Mouse (Mus musculus): ENCODE measurements around the gene Pkd2. TPM values are rescaled to one million over a fixed set of nuclear protein-coding genes. Genes with fewer than 3 reads are reported as not detected.

The Pkd2 gene
- polyA plus RNA-seq, 1 experiment: not detected

DNA sequence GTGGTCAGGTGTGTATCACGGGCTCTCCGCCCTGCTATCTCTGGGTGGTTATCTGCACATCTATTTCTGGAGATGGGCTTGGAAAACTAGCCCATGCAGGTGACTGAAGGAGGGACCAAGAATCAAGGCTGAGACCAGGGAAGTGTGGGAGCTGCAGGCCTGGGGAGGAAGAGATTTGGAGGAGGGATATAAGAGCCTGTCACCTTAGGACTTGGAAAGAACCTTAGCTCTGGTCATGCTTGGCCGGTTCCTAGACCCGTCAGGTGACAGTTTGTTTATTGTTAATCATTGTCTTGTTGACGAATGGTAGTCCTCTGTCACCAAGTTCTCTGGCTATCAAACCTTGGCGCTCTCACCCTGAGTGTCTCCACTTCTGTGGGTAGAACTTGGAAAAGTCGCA, 21.1 kb downstream of the Pkd2 start:
- peaks cover 5% of the 10 kb centered on the region for H3K4me1 ChIP-seq (ENCODE audit: control insufficient read depth, insufficient read depth, low read length)
- WGBS: 94% methylated on average over 7 of the region's 7 CpGs
- no peak overlapping the region for H3K27ac ChIP-seq (ENCODE audit: insufficient read depth, low read depth, low read length)
- no peak for TF ChIP-seq CTCF (IDR thresholded peaks at IDR 0.05; ENCODE audit: insufficient read depth, low read depth, low read length)
- no peak for TF ChIP-seq POLR2A (IDR thresholded peaks at IDR 0.05; ENCODE audit: insufficient read depth, low read depth, low read length)
- no peak overlapping the region for H3K4me3 ChIP-seq (ENCODE audit: insufficient read depth, low read depth, low read length)

DNA sequence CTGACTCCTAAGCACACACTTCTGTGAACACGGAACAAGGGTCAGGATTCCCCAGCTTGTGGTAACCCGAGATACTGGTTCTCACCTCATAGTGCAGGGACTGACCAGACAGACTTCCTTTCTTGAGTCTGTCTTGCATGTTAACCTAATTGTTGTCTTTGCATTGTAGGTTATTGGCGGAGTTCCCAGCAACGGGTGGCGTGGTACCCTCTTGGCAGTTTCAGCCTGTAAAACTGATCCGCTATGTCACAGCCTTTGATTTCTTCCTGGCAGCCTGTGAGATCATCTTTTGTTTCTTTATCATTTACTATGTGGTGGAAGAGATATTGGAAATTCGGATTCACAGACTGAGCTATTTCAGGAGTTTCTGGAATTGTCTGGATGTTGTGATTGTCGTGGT, 23.6 kb downstream of the Pkd2 start:
- Histone ChIP-seq H3K27ac (ENCODE audit: insufficient read depth, low read depth, low read length) (peak overlapping the region; percentile 88), H3K4me1 (ENCODE audit: control insufficient read depth, insufficient read depth, low read length) (peaks cover 5% of the 10 kb centered on the region), H3K4me3 (ENCODE audit: insufficient read depth, low read depth, low read length) (no peak overlapping the region)
- 23% methylated on average over 8 of the region's 8 CpGs for WGBS
- TF ChIP-seq POLR2A (IDR thresholded peaks at IDR 0.05; ENCODE audit: insufficient read depth, low read depth, low read length) (no peak), CTCF (IDR thresholded peaks at IDR 0.05; ENCODE audit: insufficient read depth, low read depth, low read length) (no peak)

DNA sequence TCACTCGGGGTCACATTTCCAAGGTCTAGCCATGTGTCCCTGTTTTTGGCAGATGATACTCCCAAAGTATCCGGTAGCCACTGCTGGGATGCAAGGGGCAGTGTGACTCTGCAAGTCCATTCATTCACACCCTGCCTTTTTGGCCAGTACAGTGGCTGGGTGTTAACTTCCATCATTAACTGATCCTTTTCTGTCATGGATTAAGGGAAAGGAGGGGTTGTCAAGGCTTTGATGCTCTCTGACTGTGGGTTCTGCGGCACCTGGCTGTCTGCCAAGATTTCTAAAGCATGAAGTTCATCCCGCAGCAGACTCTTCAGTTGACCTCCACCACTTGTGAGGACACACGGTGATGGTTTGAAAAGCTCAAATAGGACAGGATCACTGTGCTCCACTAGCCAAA, 32.3 kb downstream of the Pkd2 start:
- Histone ChIP-seq H3K27ac (ENCODE audit: insufficient read depth, low read depth, low read length) (no peak overlapping the region), H3K4me1 (ENCODE audit: control insufficient read depth, insufficient read depth, low read length) (no peaks in the 10 kb centered on the region), H3K4me3 (ENCODE audit: insufficient read depth, low read depth, low read length) (no peak overlapping the region)
- 50% methylated on average over 5 of the region's 5 CpGs for WGBS
- TF ChIP-seq CTCF (IDR thresholded peaks at IDR 0.05; ENCODE audit: insufficient read depth, low read depth, low read length) (no peak), POLR2A (IDR thresholded peaks at IDR 0.05; ENCODE audit: insufficient read depth, low read depth, low read length) (no peak)

GRCm38 (mm10) chr5:104504883-104505282, 45.6 kb downstream of the Pkd2 start:
- no peak overlapping the region for H3K27ac ChIP-seq (ENCODE audit: insufficient read depth, low read depth, low read length)
- H3K4me3 ChIP-seq (ENCODE audit: insufficient read depth, low read depth, low read length): no peak overlapping the region
- TF ChIP-seq CTCF (IDR thresholded peaks at IDR 0.05; ENCODE audit: insufficient read depth, low read depth, low read length) (no peak), POLR2A (IDR thresholded peaks at IDR 0.05; ENCODE audit: insufficient read depth, low read depth, low read length) (no peak)
- H3K4me1 ChIP-seq (ENCODE audit: control insufficient read depth, insufficient read depth, low read length): no peaks in the 10 kb centered on the region
- WGBS: 88% methylated on average over 2 of the region's 2 CpGs

DNA sequence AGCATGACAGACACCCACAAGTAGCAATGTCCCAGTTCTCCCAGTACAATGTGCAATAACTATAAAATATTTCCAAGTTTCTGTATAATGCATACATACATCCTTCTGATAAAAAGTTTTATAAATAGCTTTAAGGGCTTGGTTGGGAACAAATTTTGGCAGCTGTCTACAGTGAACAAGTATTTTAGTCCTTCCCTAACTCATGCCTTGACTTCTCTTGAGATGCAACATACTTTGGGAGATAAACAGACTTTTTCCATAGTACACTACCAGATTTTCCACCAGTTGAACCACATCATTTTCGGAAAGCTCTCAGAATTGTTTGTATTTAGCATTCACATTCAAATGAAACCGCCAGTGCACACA, 48.6 kb downstream of the Pkd2 start:
- WGBS: 0% methylated on average over 2 of the region's 2 CpGs
- Histone ChIP-seq H3K4me3 (ENCODE audit: insufficient read depth, low read depth, low read length) (peak overlapping the region; percentile 97), H3K4me1 (ENCODE audit: control insufficient read depth, insufficient read depth, low read length) (peaks cover 3% of the 10 kb centered on the region; the same call in 1 of the 2 replicates), H3K27ac (ENCODE audit: insufficient read depth, low read depth, low read length) (no peak overlapping the region)
- TF ChIP-seq POLR2A (IDR thresholded peaks at IDR 0.05; ENCODE audit: insufficient read depth, low read depth, low read length): no peak
- no peak for TF ChIP-seq CTCF (IDR thresholded peaks at IDR 0.05; ENCODE audit: insufficient read depth, low read depth, low read length)

DNA sequence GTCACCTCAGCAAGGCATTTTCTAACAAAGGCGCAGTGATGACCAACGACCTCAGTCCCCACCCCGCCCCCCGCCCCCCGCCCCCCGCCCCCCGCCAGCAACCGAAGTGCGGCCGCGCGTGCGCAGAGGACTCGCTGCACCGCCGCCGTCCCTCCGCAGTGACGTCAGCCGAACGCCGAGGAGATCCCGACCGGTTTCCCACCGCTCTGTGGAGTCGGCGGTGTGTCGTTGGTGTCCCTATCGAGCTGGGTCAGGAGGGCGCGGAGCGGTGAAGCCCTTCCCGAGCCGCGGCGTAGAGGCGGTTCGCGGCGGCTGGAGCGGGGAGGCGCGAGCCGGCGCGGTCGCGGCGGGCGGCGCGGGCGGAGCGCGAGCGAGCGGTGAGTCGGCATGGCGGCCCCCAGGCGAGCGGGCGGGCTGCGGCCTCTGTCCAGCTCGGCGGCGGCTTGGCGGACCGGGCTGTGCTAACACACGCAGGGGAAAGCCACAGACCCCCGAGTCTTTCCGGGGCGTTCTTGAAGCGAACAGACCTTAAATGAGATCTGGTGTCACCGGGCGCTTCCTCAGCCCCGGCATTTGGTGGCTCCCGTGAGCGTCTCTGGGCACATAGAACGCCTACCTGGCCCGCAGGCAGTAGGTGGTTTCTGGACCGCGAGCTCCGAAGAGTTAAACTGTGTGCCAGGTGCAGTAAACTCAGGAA, 49.1 kb downstream of the Pkd2 start, which contains the start of gene BC005561:
BC005561 (plus strand) TSS at position 158 of the 697 bp plus-strand sequence.
- 1% methylated on average over 81 of the region's 83 CpGs for WGBS
- H3K4me1 ChIP-seq (ENCODE audit: control insufficient read depth, insufficient read depth, low read length): peaks cover 3% of the 10 kb centered on the region; the same call in 1 of the 2 replicates

GRCm38 (mm10) chr5:104511211-104511610, 52.0 kb downstream of the Pkd2 start:
- H3K4me1 ChIP-seq (ENCODE audit: control insufficient read depth, insufficient read depth, low read length): peaks cover 3% of the 10 kb centered on the region; the same call in 1 of the 2 replicates
- no peak overlapping the region for H3K27ac ChIP-seq (ENCODE audit: insufficient read depth, low read depth, low read length)
- TF ChIP-seq POLR2A (IDR thresholded peaks at IDR 0.05; ENCODE audit: insufficient read depth, low read depth, low read length) (no peak), CTCF (IDR thresholded peaks at IDR 0.05; ENCODE audit: insufficient read depth, low read depth, low read length) (no peak)
- no peak overlapping the region for H3K4me3 ChIP-seq (ENCODE audit: insufficient read depth, low read depth, low read length)
- WGBS: 80% methylated on average over 3 of the region's 3 CpGs

More for the DNA sequence above, 49.1 kb downstream of the Pkd2 start, which contains the start of gene BC005561:
- Histone ChIP-seq H3K27ac (ENCODE audit: insufficient read depth, low read depth, low read length) (peak within 1 kb of the TSS; percentile 91), H3K4me3 (ENCODE audit: insufficient read depth, low read depth, low read length) (peak within 1 kb of the TSS; percentile 97)
- TF ChIP-seq POLR2A (IDR thresholded peaks at IDR 0.05; ENCODE audit: insufficient read depth, low read depth, low read length): peak; percentile 80
- TF ChIP-seq CTCF (IDR thresholded peaks at IDR 0.05; ENCODE audit: insufficient read depth, low read depth, low read length): no peak

DNA sequence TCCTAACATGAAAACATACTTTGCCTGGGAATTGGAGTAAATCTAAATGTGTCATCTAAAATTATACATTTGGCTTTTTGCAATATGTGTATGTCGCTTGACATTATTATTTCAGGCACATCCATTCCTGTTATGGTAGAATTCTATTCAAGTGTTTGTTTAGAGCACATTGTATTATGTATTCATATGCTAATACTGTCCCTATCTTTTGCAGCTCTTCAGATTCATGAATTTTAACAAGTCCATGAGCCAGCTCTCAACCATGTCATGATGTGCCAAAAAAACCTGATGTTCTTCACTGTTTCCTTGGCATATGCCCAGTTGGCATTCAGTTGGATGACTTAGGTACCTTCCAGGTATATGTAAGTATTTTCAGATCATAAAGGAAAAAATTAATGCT, 79.4 kb downstream of the Pkd2 start:
- Histone ChIP-seq H3K4me1 (ENCODE audit: control insufficient read depth, insufficient read depth, low read length) (no peaks in the 10 kb centered on the region), H3K4me3 (ENCODE audit: insufficient read depth, low read depth, low read length) (no peak overlapping the region), H3K27ac (ENCODE audit: insufficient read depth, low read depth, low read length) (no peak overlapping the region)
- 29% methylated on average over 1 of the region's 1 CpGs for WGBS
- TF ChIP-seq CTCF (IDR thresholded peaks at IDR 0.05; ENCODE audit: insufficient read depth, low read depth, low read length) (no peak), POLR2A (IDR thresholded peaks at IDR 0.05; ENCODE audit: insufficient read depth, low read depth, low read length) (no peak)

DNA sequence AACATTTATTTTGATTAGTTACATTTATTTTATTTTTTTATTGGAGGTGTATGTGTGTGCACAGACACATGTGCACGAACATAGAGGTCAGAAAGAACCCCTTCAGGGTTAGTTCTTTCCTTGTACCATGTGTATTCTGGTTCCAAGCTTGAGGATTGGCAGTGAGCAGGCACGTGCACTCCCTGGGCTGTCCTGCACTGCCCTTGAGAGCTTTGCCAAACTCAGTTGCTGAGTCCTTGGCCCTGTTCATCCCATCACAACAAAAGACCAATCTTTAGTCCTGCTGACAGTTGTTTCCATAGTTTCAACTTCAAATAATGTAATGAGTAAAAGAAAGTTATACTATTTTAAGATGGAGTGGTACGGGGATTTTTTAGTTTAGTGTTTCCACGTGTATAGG, 80.1 kb downstream of the Pkd2 start:
- WGBS: 77% methylated on average over 4 of the region's 4 CpGs
- Histone ChIP-seq H3K4me1 (ENCODE audit: control insufficient read depth, insufficient read depth, low read length) (no peaks in the 10 kb centered on the region), H3K4me3 (ENCODE audit: insufficient read depth, low read depth, low read length) (no peak overlapping the region), H3K27ac (ENCODE audit: insufficient read depth, low read depth, low read length) (no peak overlapping the region)
- TF ChIP-seq POLR2A (IDR thresholded peaks at IDR 0.05; ENCODE audit: insufficient read depth, low read depth, low read length) (no peak), CTCF (IDR thresholded peaks at IDR 0.05; ENCODE audit: insufficient read depth, low read depth, low read length) (no peak)

Other genes starting within 250 kb of the Pkd2 start
- gene Ibsp, start 160.3 kb upstream of the Pkd2 start, polyA plus RNA-seq (2012; ENCODE audit: insufficient read depth, insufficient read length, low replicate concordance, missing spikeins): not detected in 2 replicates
- not detected in 2 replicates for gene Mepe, start 134.1 kb upstream of the Pkd2 start, polyA plus RNA-seq (2012; ENCODE audit: insufficient read depth, insufficient read length, low replicate concordance, missing spikeins)
- gene Spp1, start 24.3 kb upstream of the Pkd2 start, polyA plus RNA-seq (2012; ENCODE audit: insufficient read depth, insufficient read length, low replicate concordance, missing spikeins): not detected in 2 replicates
- gene BC005561, start 48.9 kb downstream of the Pkd2 start, polyA plus RNA-seq (2012; ENCODE audit: insufficient read depth, insufficient read length, low replicate concordance, missing spikeins): not detected in 2 replicates

Data from olfactory bulb, adult 2 months (tissue).